Mouse (Mus musculus): ENCODE results near the gene Zbtb20. TPM values are rescaled to one million over a fixed set of nuclear protein-coding genes. Genes with fewer than 3 reads are reported as not detected.

Zbtb20 gene
- total and polyA plus RNA-seq, 2 experiments from 2014 or later, result 19.8 to 45.8 TPM

DNA sequence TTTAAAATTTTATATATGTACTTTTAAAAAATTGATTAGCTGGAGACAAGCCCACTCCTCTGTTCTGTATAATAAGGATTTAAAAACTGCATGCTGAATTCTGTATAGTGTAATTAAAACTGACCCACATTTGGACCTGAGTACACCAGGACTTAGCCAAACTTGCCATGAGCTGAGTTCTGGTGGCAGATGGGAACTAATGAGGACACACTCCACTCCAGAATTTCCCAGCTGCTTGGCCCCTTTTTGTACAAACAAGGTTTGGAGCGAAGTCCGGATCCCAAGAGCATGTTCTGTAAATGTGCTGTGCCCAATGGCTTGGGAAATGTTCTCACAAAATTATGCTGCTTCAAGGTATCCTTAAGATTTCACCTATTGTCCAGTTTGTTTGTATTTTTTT, 204.7 kb downstream of the Zbtb20 start:
- H3K9me3 ChIP-seq (replicated peaks; ENCODE audit: control insufficient read depth, low read length), result no peaks in the 10 kb centered on the region
- no peaks in the 10 kb centered on the region for H3K4me1 ChIP-seq (ENCODE audit: control insufficient read depth, insufficient read depth)
- no peak overlapping the region for H3K4me2 ChIP-seq (ENCODE audit: low read depth, low read length)
- DNase-seq (ENCODE audit: low spot score) (no peak), ATAC-seq (ENCODE audit: insufficient read depth, low read depth) (no peak)
- H3K36me3 ChIP-seq (replicated peaks; ENCODE audit: control insufficient read depth, insufficient read depth, low read length), result no peaks in the 10 kb centered on the region
- 92% methylated on average over 2 of the region's 2 CpGs for whole genome bisulfite sequencing
- no peaks in the 10 kb centered on the region for H3K27me3 ChIP-seq (ENCODE audit: control insufficient read depth, insufficient read depth, low read length)
- TF ChIP-seq EP300 (IDR thresholded peaks at IDR 0.05; ENCODE audit: low read depth), result no peak
- no peak for TF ChIP-seq CTCF (IDR thresholded peaks at IDR 0.05; ENCODE audit: low read depth)
- no peak overlapping the region for H3K27ac ChIP-seq (ENCODE audit: low read depth)
- H3K9ac ChIP-seq (replicated peaks; ENCODE audit: low read depth, low read length), result no peak overlapping the region
- no peak overlapping the region for H3K4me3 ChIP-seq (ENCODE audit: low read depth, low read length)

DNA sequence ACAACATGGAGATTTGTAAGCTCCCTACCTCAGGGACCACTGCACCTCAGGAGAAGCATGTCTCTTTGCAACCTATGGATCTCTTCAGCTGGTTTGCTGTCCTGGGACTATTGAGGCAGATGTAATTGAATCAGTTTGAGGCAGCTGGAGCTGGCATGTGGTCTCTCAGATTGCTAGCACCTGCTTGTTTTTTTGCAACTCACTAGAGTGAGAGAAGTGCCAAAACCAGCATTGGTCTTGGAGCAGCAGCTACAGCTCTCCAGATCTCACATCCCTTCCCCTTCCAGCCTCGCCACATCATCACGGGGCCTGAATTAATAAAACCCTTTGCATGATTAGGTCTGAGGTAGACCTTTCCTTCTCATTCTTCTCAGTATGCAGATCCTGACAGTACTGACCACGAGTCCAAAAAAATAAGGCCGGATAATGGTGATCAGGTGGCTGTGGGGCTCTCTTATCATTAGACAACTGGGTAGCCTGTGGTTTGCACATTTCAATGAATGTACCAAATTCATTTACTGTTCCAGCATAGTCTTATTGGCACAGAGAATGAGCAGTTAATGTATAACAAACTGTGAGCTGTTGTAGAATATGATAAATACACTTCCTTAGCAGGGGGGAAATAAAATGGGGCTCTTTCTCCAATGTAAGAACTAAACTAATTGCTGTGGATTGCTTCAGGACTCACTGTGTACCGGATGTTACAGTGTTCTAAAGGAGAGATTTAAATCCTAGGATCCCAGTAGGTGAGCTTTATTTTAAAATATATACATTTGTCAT, 205.4 kb downstream of the Zbtb20 start:
- no peaks in the 10 kb centered on the region for H3K4me1 ChIP-seq (ENCODE audit: control insufficient read depth, insufficient read depth)
- TF ChIP-seq CTCF (IDR thresholded peaks at IDR 0.05; ENCODE audit: low read depth) (no peak), EP300 (IDR thresholded peaks at IDR 0.05; ENCODE audit: low read depth) (no peak)
- no peak overlapping the region for H3K9ac ChIP-seq (replicated peaks; ENCODE audit: low read depth, low read length)
- H3K4me3 ChIP-seq (ENCODE audit: low read depth, low read length), result no peak overlapping the region
- H3K36me3 ChIP-seq (replicated peaks; ENCODE audit: control insufficient read depth, insufficient read depth, low read length), result no peaks in the 10 kb centered on the region
- H3K9me3 ChIP-seq (replicated peaks; ENCODE audit: control insufficient read depth, low read length), result no peaks in the 10 kb centered on the region
- DNase-seq (ENCODE audit: low spot score) (no peak), ATAC-seq (ENCODE audit: insufficient read depth, low read depth) (no peak)
- no peaks in the 10 kb centered on the region for H3K27me3 ChIP-seq (ENCODE audit: control insufficient read depth, insufficient read depth, low read length)
- 80% methylated on average over 5 of the region's 5 CpGs for whole genome bisulfite sequencing
- no peak overlapping the region for H3K27ac ChIP-seq (ENCODE audit: low read depth)
- no peak overlapping the region for H3K4me2 ChIP-seq (ENCODE audit: low read depth, low read length)

DNA sequence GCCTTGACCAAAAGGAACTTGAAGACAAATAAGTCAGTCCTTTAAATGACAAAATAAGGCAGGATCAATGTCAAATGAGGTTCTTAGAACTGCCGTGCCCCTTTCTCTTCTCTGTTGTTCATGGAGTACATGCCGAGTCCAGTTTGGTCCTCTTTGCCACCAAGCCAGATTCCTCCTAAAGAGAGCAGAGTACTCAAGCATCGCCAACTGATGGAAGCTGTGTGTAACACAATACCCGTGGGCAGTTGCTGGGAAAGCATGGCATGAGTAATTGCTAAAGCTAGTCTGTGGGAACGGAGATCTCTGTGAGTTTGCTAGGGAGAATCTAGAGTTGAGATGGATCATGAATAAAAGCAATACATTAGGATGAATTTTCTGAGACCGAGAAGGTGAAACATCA, 206.3 kb downstream of the Zbtb20 start:
- no peaks in the 10 kb centered on the region for H3K36me3 ChIP-seq (replicated peaks; ENCODE audit: control insufficient read depth, insufficient read depth, low read length)
- H3K9me3 ChIP-seq (replicated peaks; ENCODE audit: control insufficient read depth, low read length), result no peaks in the 10 kb centered on the region
- ATAC-seq (ENCODE audit: insufficient read depth, low read depth) (no peak), DNase-seq (ENCODE audit: low spot score) (no peak)
- TF ChIP-seq CTCF (IDR thresholded peaks at IDR 0.05; ENCODE audit: low read depth) (no peak), EP300 (IDR thresholded peaks at IDR 0.05; ENCODE audit: low read depth) (no peak)
- no peaks in the 10 kb centered on the region for H3K4me1 ChIP-seq (ENCODE audit: control insufficient read depth, insufficient read depth)
- H3K4me2 ChIP-seq (ENCODE audit: low read depth, low read length), result no peak overlapping the region
- no peak overlapping the region for H3K27ac ChIP-seq (ENCODE audit: low read depth)
- H3K27me3 ChIP-seq (ENCODE audit: control insufficient read depth, insufficient read depth, low read length), result no peaks in the 10 kb centered on the region
- H3K9ac ChIP-seq (replicated peaks; ENCODE audit: low read depth, low read length), result no peak overlapping the region
- no peak overlapping the region for H3K4me3 ChIP-seq (ENCODE audit: low read depth, low read length)
- 85% methylated on average over 6 of the region's 6 CpGs for WGBS

DNA sequence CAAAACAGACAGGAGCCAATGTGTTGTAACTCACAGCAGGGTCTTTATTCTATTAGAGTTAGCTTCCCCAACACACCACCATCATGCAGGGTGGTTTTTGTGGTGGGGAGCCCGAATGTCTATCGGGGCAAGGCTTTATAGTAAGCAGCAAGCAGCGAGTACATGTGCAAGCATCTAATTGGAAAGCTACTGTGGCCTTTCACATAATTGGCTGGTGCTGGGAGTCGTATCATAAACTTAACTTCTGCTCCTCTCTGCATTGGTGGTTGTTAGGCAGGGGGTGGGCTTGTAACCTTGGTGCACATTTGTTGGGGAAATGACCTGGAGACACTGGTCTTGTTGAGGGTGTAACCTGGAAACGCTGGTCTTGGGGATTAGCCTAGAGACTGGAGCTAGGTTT, 207.1 kb downstream of the Zbtb20 start:
- ATAC-seq (ENCODE audit: insufficient read depth, low read depth) (no peak), DNase-seq (ENCODE audit: low spot score) (no peak)
- Histone ChIP-seq H3K4me2 (ENCODE audit: low read depth, low read length) (no peak overlapping the region), H3K27me3 (ENCODE audit: control insufficient read depth, insufficient read depth, low read length) (no peaks in the 10 kb centered on the region), H3K27ac (ENCODE audit: low read depth) (no peak overlapping the region), H3K9me3 (replicated peaks; ENCODE audit: control insufficient read depth, low read length) (no peaks in the 10 kb centered on the region), H3K9ac (replicated peaks; ENCODE audit: low read depth, low read length) (no peak overlapping the region), H3K36me3 (replicated peaks; ENCODE audit: control insufficient read depth, insufficient read depth, low read length) (no peaks in the 10 kb centered on the region), H3K4me1 (ENCODE audit: control insufficient read depth, insufficient read depth) (no peaks in the 10 kb centered on the region), H3K4me3 (ENCODE audit: low read depth, low read length) (no peak overlapping the region)
- no peak for TF ChIP-seq CTCF (IDR thresholded peaks at IDR 0.05; ENCODE audit: low read depth)
- 82% methylated on average over 5 of the region's 5 CpGs for WGBS

DNA sequence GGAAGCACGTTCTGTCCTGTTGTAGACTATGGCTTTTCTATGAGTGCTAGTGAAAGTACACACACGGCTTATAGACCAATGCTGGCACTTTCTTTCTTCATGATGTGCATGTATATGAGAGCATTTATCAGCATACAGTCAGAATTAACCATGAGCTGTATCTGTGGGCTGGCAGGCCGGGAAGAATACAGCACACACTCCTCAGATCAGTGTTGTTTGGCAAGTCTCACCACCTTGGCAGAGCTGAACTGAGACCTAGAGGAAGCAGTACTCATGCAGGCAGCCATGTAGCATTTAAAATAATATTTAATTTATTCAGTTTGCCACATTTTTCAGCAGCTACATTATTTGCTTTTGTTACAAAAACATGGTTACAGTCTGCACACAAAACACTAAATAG, 214.5 kb downstream of the Zbtb20 start:
- 55% methylated on average over 3 of the region's 3 CpGs for WGBS

DNA sequence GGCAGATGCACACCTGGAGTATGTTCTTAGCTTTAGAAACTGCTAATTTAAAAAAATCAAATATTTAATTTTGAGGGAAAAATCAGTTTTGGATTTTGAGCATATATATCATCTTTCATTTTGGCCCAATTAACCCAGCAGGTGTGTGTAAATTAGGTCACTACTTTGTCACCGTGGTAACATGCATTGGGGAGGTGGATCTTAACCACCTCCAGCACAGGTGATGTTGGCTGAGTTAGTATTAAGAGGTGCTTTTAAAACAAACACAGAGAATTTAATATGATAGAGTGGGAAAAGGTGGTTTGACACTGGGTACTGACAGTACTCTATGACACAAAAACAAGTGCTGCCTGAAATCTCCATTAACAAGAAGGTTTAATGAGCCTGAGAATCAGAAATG, 218.5 kb downstream of the Zbtb20 start:
- ATAC-seq (ENCODE audit: insufficient read depth, low read depth) (no peak), DNase-seq (ENCODE audit: low spot score) (no peak)
- WGBS, result 91% methylated on average over 1 of the region's 1 CpGs
- no peak overlapping the region for H3K27ac ChIP-seq (ENCODE audit: low read depth)
- H3K4me1 ChIP-seq (ENCODE audit: control insufficient read depth, insufficient read depth), result no peaks in the 10 kb centered on the region
- H3K9me3 ChIP-seq (replicated peaks; ENCODE audit: control insufficient read depth, low read length), result no peaks in the 10 kb centered on the region
- H3K4me2 ChIP-seq (ENCODE audit: low read depth, low read length), result no peak overlapping the region
- H3K27me3 ChIP-seq (ENCODE audit: control insufficient read depth, insufficient read depth, low read length), result no peaks in the 10 kb centered on the region
- no peaks in the 10 kb centered on the region for H3K36me3 ChIP-seq (replicated peaks; ENCODE audit: control insufficient read depth, insufficient read depth, low read length)
- TF ChIP-seq CTCF (IDR thresholded peaks at IDR 0.05; ENCODE audit: low read depth), result no peak
- TF ChIP-seq EP300 (IDR thresholded peaks at IDR 0.05; ENCODE audit: low read depth), result no peak
- H3K9ac ChIP-seq (replicated peaks; ENCODE audit: low read depth, low read length), result no peak overlapping the region
- no peak overlapping the region for H3K4me3 ChIP-seq (ENCODE audit: low read depth, low read length)

More for the DNA sequence above, 214.5 kb downstream of the Zbtb20 start:
- Histone ChIP-seq H3K36me3 (replicated peaks; ENCODE audit: control insufficient read depth, insufficient read depth, low read length) (no peaks in the 10 kb centered on the region), H3K27ac (ENCODE audit: low read depth) (no peak overlapping the region), H3K4me3 (ENCODE audit: low read depth, low read length) (no peak overlapping the region), H3K27me3 (ENCODE audit: control insufficient read depth, insufficient read depth, low read length) (no peaks in the 10 kb centered on the region), H3K4me2 (ENCODE audit: low read depth, low read length) (no peak overlapping the region), H3K9ac (replicated peaks; ENCODE audit: low read depth, low read length) (no peak overlapping the region), H3K9me3 (replicated peaks; ENCODE audit: control insufficient read depth, low read length) (no peaks in the 10 kb centered on the region), H3K4me1 (ENCODE audit: control insufficient read depth, insufficient read depth) (no peaks in the 10 kb centered on the region)
- TF ChIP-seq CTCF (IDR thresholded peaks at IDR 0.05; ENCODE audit: low read depth), result no peak
- TF ChIP-seq EP300 (IDR thresholded peaks at IDR 0.05; ENCODE audit: low read depth), result no peak
- DNase-seq (ENCODE audit: low spot score), result no peak
- no peak for ATAC-seq (ENCODE audit: insufficient read depth, low read depth)

Data from heart, postnatal 0 days (tissue).